Mouse (Mus musculus) forebrain, embryonic 12.5 days (tissue): ENCODE results near the gene Dot1l. TPM values are rescaled to one million over a fixed set of nuclear protein-coding genes. Genes with fewer than 3 reads are reported as not detected.

Source experiments
- ATAC-seq: fragments of 200-750 bp; cut with Nextera tagmentation; 2 replicates; pipeline ENCODE4 v1.8.0; 2017; ENCODE audit warnings: moderate TSS enrichment; ENCODE audit not compliant: low FRiP score
- H3K27ac ChIP-seq: fragments of 300-500 bp; sonication (generic); 2 replicates; pipeline ENCODE4 v1.5.1; 2016; ENCODE audit warnings: mild to moderate bottlenecking
- H3K27me3 ChIP-seq: fragments of 300-500 bp; sonication (generic); 2 replicates; pipeline ENCODE4 v1.6.1; 2016; ENCODE audit warnings: mild to moderate bottlenecking
- H3K36me3 ChIP-seq: fragments of 300-500 bp; sonication (generic); replicated peaks from 2 replicates; pipeline ENCODE4 v1.6.1; 2016; ENCODE audit warnings: mild to moderate bottlenecking
- H3K4me1 ChIP-seq: fragments of 300-500 bp; sonication (generic); 2 replicates; pipeline ENCODE4 v1.6.1; 2016
- H3K4me2 ChIP-seq: fragments of 300-500 bp; sonication (generic); 2 replicates; pipeline ENCODE4 v1.6.1; 2016; ENCODE audit warnings: mild to moderate bottlenecking, moderate library complexity
- H3K4me3 ChIP-seq: fragments of 300-500 bp; sonication (generic); replicated peaks from 2 replicates; pipeline ENCODE4 v1.5.1; 2016; ENCODE audit warnings: mild to moderate bottlenecking
- H3K9ac ChIP-seq: fragments of 300-500 bp; sonication (generic); 2 replicates; pipeline ENCODE4 v1.6.1; 2016; ENCODE audit warnings: mild to moderate bottlenecking
- H3K9me3 ChIP-seq: fragments of 300-500 bp; sonication (generic); 2 replicates; pipeline ENCODE4 v1.6.1; 2016
- whole genome bisulfite sequencing: fragments of 180-500 bp; shearing (Covaris S2); methylation state at CpG from one replicate; pipeline ENCODE4 v1.1.7; 2016; 5-methylcytosine and 5-hydroxymethylcytosine counted together
- polyA plus RNA-seq: library from polyadenylated mRNA; unstranded; fragments of >200 nt; fragmentation: Nextera tagmentation; extraction: Ambion mirVana; gene quantifications from 2 replicates; pipeline ENCODE4 v1.2.1, GENCODE M21; 2016

The Dot1l gene
- polyA plus RNA-seq, 1 experiment from 2014 or later = 28.2 TPM

- 43% methylated on average over 5 of the region's 5 CpGs for WGBS
- no peaks in the 10 kb centered on the region for H3K9me3 ChIP-seq
- no peak overlapping the region for H3K4me3 ChIP-seq
- H3K9ac ChIP-seq = no peak overlapping the region
- H3K4me1 ChIP-seq = peaks cover 26% of the 10 kb centered on the region
- H3K4me2 ChIP-seq = no peak overlapping the region
- no peak for ATAC-seq
- no peaks in the 10 kb centered on the region for H3K36me3 ChIP-seq
- no peaks in the 10 kb centered on the region for H3K27me3 ChIP-seq
- H3K27ac ChIP-seq = no peak overlapping the region
Observed at GRCm38 (mm10) chr10:80744262-80744661, 10.7 kb upstream of the Dot1l start.

GRCm38 (mm10) chr10:80747410-80747809, 7.6 kb upstream of the Dot1l start:
- no peak overlapping the region for H3K9ac ChIP-seq
- 15% methylated on average over 3 of the region's 3 CpGs for WGBS
- H3K4me2 ChIP-seq = no peak overlapping the region
- peaks cover 15% of the 10 kb centered on the region for H3K4me1 ChIP-seq
- no peak for ATAC-seq
- no peaks in the 10 kb centered on the region for H3K27me3 ChIP-seq
- no peaks in the 10 kb centered on the region for H3K36me3 ChIP-seq
- no peak overlapping the region for H3K27ac ChIP-seq
- no peaks in the 10 kb centered on the region for H3K9me3 ChIP-seq
- H3K4me3 ChIP-seq = no peak overlapping the region

- 9% methylated on average over 6 of the region's 6 CpGs for WGBS
- peaks cover 13% of the 10 kb centered on the region for H3K4me1 ChIP-seq
- H3K27me3 ChIP-seq = no peaks in the 10 kb centered on the region
- no peak overlapping the region for H3K9ac ChIP-seq
- H3K27ac ChIP-seq = no peak overlapping the region
- H3K36me3 ChIP-seq = no peaks in the 10 kb centered on the region
- no peak for ATAC-seq
- no peaks in the 10 kb centered on the region for H3K9me3 ChIP-seq
- H3K4me3 ChIP-seq = no peak overlapping the region
- no peak overlapping the region for H3K4me2 ChIP-seq
Observed at GRCm38 (mm10) chr10:80748609-80749008, 6.4 kb upstream of the Dot1l start.

GRCm38 (mm10) chr10:80751188-80751832, 3.7 kb upstream of the Dot1l start:
- H3K9me3 ChIP-seq = no peaks in the 10 kb centered on the region
- no peak for ATAC-seq
- no peaks in the 10 kb centered on the region for H3K27me3 ChIP-seq
- peak overlapping the region; percentile 41 for H3K4me2 ChIP-seq
- H3K4me1 ChIP-seq = peaks cover 20% of the 10 kb centered on the region
- peak overlapping the region; percentile 14; the same call in 1 of the 2 replicates for H3K4me3 ChIP-seq
- 17% methylated on average over 16 of the region's 16 CpGs for WGBS
- no peak overlapping the region for H3K27ac ChIP-seq
- no peaks in the 10 kb centered on the region for H3K36me3 ChIP-seq
- no peak overlapping the region for H3K9ac ChIP-seq

- H3K27me3 ChIP-seq = no peaks in the 10 kb centered on the region
- peak; percentile 40; the same call in 1 of the 2 replicates for ATAC-seq
- H3K36me3 ChIP-seq = no peaks in the 10 kb centered on the region
- no peak overlapping the region for H3K9ac ChIP-seq
- no peaks in the 10 kb centered on the region for H3K9me3 ChIP-seq
- H3K4me1 ChIP-seq = peaks cover 28% of the 10 kb centered on the region
- peak overlapping the region; percentile 41 for H3K4me2 ChIP-seq
- H3K27ac ChIP-seq = no peak overlapping the region
- 6% methylated on average over 6 of the region's 6 CpGs for WGBS
- peak overlapping the region; percentile 14; the same call in 1 of the 2 replicates for H3K4me3 ChIP-seq
Observed at GRCm38 (mm10) chr10:80752079-80752625, 2.9 kb upstream of the Dot1l start.

GRCm38 (mm10) chr10:80755291-80756015, 447 bp downstream of the Dot1l start:
- peak overlapping the region; percentile 99 for H3K4me3 ChIP-seq
- H3K9ac ChIP-seq = peak overlapping the region; percentile 98
- peak overlapping the region; percentile 98 for H3K4me2 ChIP-seq
- WGBS = under 1% methylated on average over 66 of the region's 75 CpGs
- H3K4me1 ChIP-seq = peaks cover 53% of the 10 kb centered on the region
- H3K27me3 ChIP-seq = no peaks in the 10 kb centered on the region
- H3K9me3 ChIP-seq = no peaks in the 10 kb centered on the region
- ATAC-seq = no peak
- H3K27ac ChIP-seq = peak overlapping the region; percentile 86
- no peaks in the 10 kb centered on the region; the same call in 1 of the 2 replicates for H3K36me3 ChIP-seq

GRCm38 (mm10) chr10:80756099-80756498, 1.1 kb downstream of the Dot1l start:
- H3K4me3 ChIP-seq = peak overlapping the region; percentile 99
- H3K36me3 ChIP-seq = no peaks in the 10 kb centered on the region; the same call in 1 of the 2 replicates
- H3K4me1 ChIP-seq = peaks cover 60% of the 10 kb centered on the region
- peak overlapping the region; percentile 98 for H3K9ac ChIP-seq
- no peaks in the 10 kb centered on the region for H3K27me3 ChIP-seq
- no peak for ATAC-seq
- peak overlapping the region; percentile 98 for H3K4me2 ChIP-seq
- WGBS = 30% methylated on average over 3 of the region's 3 CpGs
- no peak overlapping the region for H3K27ac ChIP-seq
- no peaks in the 10 kb centered on the region for H3K9me3 ChIP-seq

GRCm38 (mm10) chr10:80756509-80756908, 1.5 kb downstream of the Dot1l start:
- Histone ChIP-seq H3K9ac (peak overlapping the region; percentile 98), H3K4me2 (peak overlapping the region; percentile 98), H3K27me3 (no peaks in the 10 kb centered on the region), H3K9me3 (no peaks in the 10 kb centered on the region), H3K4me1 (peaks cover 59% of the 10 kb centered on the region), H3K36me3 (no peaks in the 10 kb centered on the region; the same call in 1 of the 2 replicates), H3K27ac (no peak overlapping the region), H3K4me3 (peak overlapping the region; percentile 99)
- WGBS = 63% methylated on average over 2 of the region's 2 CpGs
- ATAC-seq = no peak

GRCm38 (mm10) chr10:80756967-80757366, 2.0 kb downstream of the Dot1l start:
- ATAC-seq = no peak
- 83% methylated on average over 4 of the region's 4 CpGs for WGBS

GRCm38 (mm10) chr10:80757717-80758116, 2.7 kb downstream of the Dot1l start:
- Histone ChIP-seq H3K27me3 (no peaks in the 10 kb centered on the region), H3K4me3 (no peak overlapping the region), H3K4me2 (0 out of 2 replicates have a peak overlapping the region, but pooled peaks have one; percentile 98), H3K4me1 (peaks cover 53% of the 10 kb centered on the region), H3K36me3 (no peaks in the 10 kb centered on the region; the same call in 1 of the 2 replicates), H3K27ac (no peak overlapping the region), H3K9me3 (no peaks in the 10 kb centered on the region), H3K9ac (0 out of 2 replicates have a peak overlapping the region, but pooled peaks have one; percentile 27)
- no peak for ATAC-seq
- 41% methylated on average over 5 of the region's 5 CpGs for WGBS

More at GRCm38 (mm10) chr10:80756967-80757366, 2.0 kb downstream of the Dot1l start:
- H3K27ac ChIP-seq = no peak overlapping the region
- peak overlapping the region; percentile 99 for H3K4me3 ChIP-seq
- H3K36me3 ChIP-seq = no peaks in the 10 kb centered on the region; the same call in 1 of the 2 replicates
- H3K9ac ChIP-seq = peak overlapping the region; percentile 21; the same call in 1 of the 2 replicates
- peak overlapping the region; percentile 98 for H3K4me2 ChIP-seq
- peaks cover 59% of the 10 kb centered on the region for H3K4me1 ChIP-seq
- H3K9me3 ChIP-seq = no peaks in the 10 kb centered on the region
- no peaks in the 10 kb centered on the region for H3K27me3 ChIP-seq

- H3K4me2 ChIP-seq = no peak overlapping the region
- no peak overlapping the region for H3K27ac ChIP-seq
- H3K4me3 ChIP-seq = no peak overlapping the region
- H3K9ac ChIP-seq = 0 out of 2 replicates have a peak overlapping the region, but pooled peaks have one; percentile 8
- WGBS = 92% methylated on average over 7 of the region's 7 CpGs
- no peaks in the 10 kb centered on the region for H3K9me3 ChIP-seq
- ATAC-seq = no peak
- no peaks in the 10 kb centered on the region for H3K27me3 ChIP-seq
- H3K4me1 ChIP-seq = peaks cover 53% of the 10 kb centered on the region
- no peaks in the 10 kb centered on the region; the same call in 1 of the 2 replicates for H3K36me3 ChIP-seq
Observed at GRCm38 (mm10) chr10:80758651-80759050, 3.6 kb downstream of the Dot1l start.
